Comparison of ENCODE assay signal across 15 mouse cellular contexts in the genomic region with DNA sequence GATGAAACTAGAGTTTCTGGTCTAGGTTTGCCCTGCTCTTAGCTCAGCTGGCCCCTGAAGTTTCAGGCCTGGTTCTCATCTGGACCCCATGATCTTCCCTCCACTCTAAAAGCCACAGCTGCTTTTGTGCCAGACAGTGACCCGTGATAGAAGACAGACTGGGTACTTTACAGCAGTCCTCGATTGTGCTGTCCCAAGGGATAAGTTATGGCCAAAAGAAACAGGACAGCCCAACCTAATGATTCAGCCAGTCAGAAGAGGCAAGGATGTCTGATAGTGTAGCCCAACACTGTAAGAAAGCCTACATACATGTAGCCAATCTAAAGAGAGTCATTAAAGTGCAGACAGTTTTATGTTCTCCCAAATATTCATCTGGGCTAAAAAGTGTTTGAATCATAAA.
DNase-seq lines count a peak whose midpoint lies in the region; ATAC-seq and TF ChIP-seq lines count a peak whose summit lies in the region.
"Had no signal": no experiment of that assay in that cellular context is flagged by ENCODE, and none has a peak within 500 bp of the region (broad histone marks: within the 10 kb centered on the region; RNA-seq: fewer than 3 reads in every experiment).

No protein-coding gene starts in this region.

- no peaks in the 10 kb centered on the region for H3K9me3 ChIP-seq in kidney, postnatal 0 days (replicated peaks; ENCODE audit: low read length)
- no peaks in the 10 kb centered on the region for H3K9me3 ChIP-seq in midbrain, embryonic 15.5 days
- H3K9me3 ChIP-seq: embryonic facial prominence, embryonic 15.5 days had no signal

- 15% methylated on average over 2 of the region's 2 CpGs for WGBS in kidney, postnatal 0 days
- 70% methylated on average over 2 of the region's 2 CpGs for WGBS in midbrain, embryonic 15.5 days

- ATAC-seq in kidney, postnatal 0 days (replicated peaks; ENCODE audit: low FRiP score, low read depth): peak; percentile 66
- ATAC-seq in midbrain, embryonic 15.5 days (replicated peaks): no peak
- ATAC-seq: forebrain, embryonic 16.5 days had no signal

- no peaks in the 10 kb centered on the region for H3K36me3 ChIP-seq in kidney, postnatal 0 days (ENCODE audit: insufficient read depth, low read length)
- H3K36me3 ChIP-seq in midbrain, embryonic 15.5 days (replicated peaks): no peaks in the 10 kb centered on the region
- H3K36me3 ChIP-seq: embryonic facial prominence, embryonic 15.5 days had no signal

- H3K27me3 ChIP-seq in kidney, postnatal 0 days (ENCODE audit: insufficient read depth, low read length): no peaks in the 10 kb centered on the region
- H3K27me3 ChIP-seq in midbrain, embryonic 15.5 days (replicated peaks): peaks cover 13% of the 10 kb centered on the region
- H3K27me3 ChIP-seq: CH12.LX; embryonic facial prominence, embryonic 15.5 days had no signal

- no peak overlapping the region for H3K4me3 ChIP-seq in kidney, postnatal 0 days (replicated peaks; ENCODE audit: low read depth, low read length)
- H3K4me3 ChIP-seq in midbrain, embryonic 15.5 days: no peak overlapping the region
- H3K4me3 ChIP-seq: embryonic facial prominence, embryonic 15.5 days; myocyte had no signal

- no peaks in the 10 kb centered on the region for H3K4me1 ChIP-seq in kidney, postnatal 0 days (replicated peaks; ENCODE audit: insufficient read depth, low read length)
- no peaks in the 10 kb centered on the region for H3K4me1 ChIP-seq in midbrain, embryonic 15.5 days
- H3K4me1 ChIP-seq: embryonic facial prominence, embryonic 15.5 days had no signal

- no peak overlapping the region for H3K4me2 ChIP-seq in kidney, postnatal 0 days (ENCODE audit: low read length)
- H3K4me2 ChIP-seq in midbrain, embryonic 15.5 days: no peak overlapping the region
- H3K4me2 ChIP-seq: embryonic facial prominence, embryonic 15.5 days had no signal

- TF ChIP-seq CTCF in kidney, postnatal 0 days (IDR thresholded peaks at IDR 0.05; ENCODE audit: low read depth): no peak

- H3K9ac ChIP-seq in kidney, postnatal 0 days (ENCODE audit: low read depth, low read length): no peak overlapping the region
- no peak overlapping the region for H3K9ac ChIP-seq in midbrain, embryonic 15.5 days
- H3K9ac ChIP-seq: embryonic facial prominence, embryonic 15.5 days had no signal

- DNase-seq in kidney, postnatal 0 days (ENCODE audit: low spot score): peak; percentile 72
- DNase-seq in kidney, postnatal 25 days: no peak
- peak; percentile 62 for DNase-seq in adipocyte (ENCODE audit: low spot score)
- DNase-seq in heart, adult 18-20 months: peak; percentile 41 to 50
- DNase-seq in heart, postnatal 25 days (ENCODE audit: low spot score): peak; percentile 7
- no peak for DNase-seq in left cerebral cortex, postnatal 36 days (ENCODE audit: low spot score in 2 of 2)
- no peak for DNase-seq in layer of hippocampus, adult 11-12 months (ENCODE audit: low spot score)
- DNase-seq: cerebellum, adult 11-12 months; left cerebral cortex, postnatal 4 days; thymus, postnatal 36 days had no signal

- H3K27ac ChIP-seq in kidney, postnatal 0 days: 0 out of 2 replicates have a peak overlapping the region, but pooled peaks have one; percentile 25
- H3K27ac ChIP-seq in midbrain, embryonic 15.5 days: no peak overlapping the region

- intact Hi-C loops in heart, postnatal 25 days (cut with DNase I): no loop called here
- intact Hi-C loops in left cerebral cortex, postnatal 36 days (cut with DNase I): no loop called here

Comparison
In these comparisons a context has a peak if more than half of its experiments do, and no peak if none do; other contexts are left out.
1. DNase-seq: peak in kidney, postnatal 0 days (single experiment), adipocyte (single experiment), heart, adult 18-20 months (2 of 2) and heart, postnatal 25 days (single experiment); none in kidney, postnatal 25 days (0 of 2), left cerebral cortex, postnatal 36 days (0 of 2) and layer of hippocampus, adult 11-12 months (single experiment).